Mouse (Mus musculus): Measurements from ENCODE around the gene Yars.

Gene Yars

GRCm38 (mm10) chr4:129252492-129252891, 62.9 kb downstream of the Yars start:
- DNase-seq, result no peak

- DNase-seq, result no peak
Observed at GRCm38 (mm10) chr4:129254571-129254970, 65.0 kb downstream of the Yars start.

DNA sequence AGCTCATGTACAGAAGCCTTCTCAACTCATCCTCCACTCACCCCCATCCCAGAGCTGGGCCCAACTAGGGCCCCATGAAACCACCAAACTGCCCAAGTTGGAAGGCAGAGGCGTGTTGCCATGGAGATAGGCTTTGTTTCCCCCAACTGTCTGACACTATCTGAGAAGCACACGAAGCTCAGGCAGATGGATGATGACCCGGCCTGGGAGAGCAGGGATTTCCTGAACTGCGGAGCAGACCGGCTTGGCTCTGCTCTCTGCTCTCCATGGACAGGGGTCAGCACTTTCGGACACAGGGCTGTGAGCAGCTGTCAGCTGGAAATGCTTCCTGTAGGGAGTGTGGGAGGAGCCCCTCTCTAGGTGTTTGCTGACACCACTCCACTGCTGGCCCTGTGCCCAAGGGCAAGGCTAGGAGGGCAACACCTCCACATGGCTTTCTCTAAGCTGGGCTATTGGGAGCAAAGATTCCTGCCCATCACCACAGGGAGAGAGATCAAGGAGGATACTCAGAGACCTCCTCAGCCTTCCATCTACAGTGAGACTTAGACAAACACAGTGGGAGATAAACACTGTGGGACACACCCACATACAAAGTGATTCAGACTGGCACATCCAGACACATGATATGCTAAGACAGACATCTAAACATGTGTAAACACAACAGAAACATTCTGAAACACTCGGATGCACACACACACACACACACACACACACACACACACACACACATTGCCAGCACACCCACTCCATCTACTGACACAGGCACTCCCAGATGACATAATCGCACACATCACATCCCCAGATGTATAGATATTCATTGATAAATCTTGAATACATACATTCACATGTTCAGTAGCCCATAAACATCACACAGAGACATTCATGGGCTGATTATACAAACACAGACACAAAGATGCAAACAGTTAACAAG, 67.2 kb downstream of the Yars start:
- no peak for DNase-seq

GRCm38 (mm10) chr4:129259101-129259500, 69.5 kb downstream of the Yars start:
- DNase-seq, result no peak

DNA sequence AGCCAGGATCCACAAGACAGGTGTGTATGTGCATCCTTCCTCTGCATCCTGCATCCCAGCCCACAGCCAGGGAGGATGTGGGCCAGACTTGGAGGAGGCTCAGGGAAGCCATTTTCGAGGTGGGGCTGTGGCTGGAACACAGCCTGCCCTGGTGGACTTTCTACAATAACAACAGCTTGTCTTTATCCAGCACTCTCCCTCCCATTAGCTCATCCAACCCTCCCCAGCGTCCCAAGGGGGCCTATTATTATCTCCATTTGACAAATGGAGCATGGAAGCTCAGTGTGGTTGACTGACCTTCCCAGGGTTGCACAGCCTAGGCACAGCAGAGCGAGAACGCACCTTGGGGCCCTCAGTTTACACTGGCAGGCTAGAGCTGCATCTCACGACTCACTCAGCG, 71.1 kb downstream of the Yars start:
- DNase-seq, result no peak

DNA sequence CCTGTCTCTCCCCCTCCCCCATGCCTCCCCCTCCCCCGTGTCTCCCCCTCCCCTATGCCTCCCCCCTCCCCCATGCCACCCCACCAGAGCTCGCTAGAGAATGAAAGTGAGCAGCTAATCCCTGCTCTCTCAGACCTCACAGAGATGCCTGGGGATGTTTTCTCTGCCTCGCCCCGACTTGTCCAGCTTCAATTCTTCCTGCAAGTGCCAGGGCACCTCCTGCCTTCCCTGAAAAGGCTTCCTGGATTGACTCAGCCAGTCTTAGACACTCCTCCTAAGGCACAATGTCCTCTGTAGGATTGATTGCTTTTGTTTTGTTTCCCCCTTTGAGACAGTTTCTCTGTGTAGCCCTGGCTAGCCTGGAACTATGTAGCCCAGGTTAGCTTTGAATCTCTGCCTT, 71.6 kb downstream of the Yars start, which contains the start of gene C77080:
Gene C77080 (minus strand): TSS at position 209 of the 400 bp plus-strand sequence.
- no peak for DNase-seq

- peak; percentile 56 to 77 for DNase-seq
Observed at GRCm38 (mm10) chr4:129263225-129264021, 73.9 kb downstream of the Yars start.

DNA sequence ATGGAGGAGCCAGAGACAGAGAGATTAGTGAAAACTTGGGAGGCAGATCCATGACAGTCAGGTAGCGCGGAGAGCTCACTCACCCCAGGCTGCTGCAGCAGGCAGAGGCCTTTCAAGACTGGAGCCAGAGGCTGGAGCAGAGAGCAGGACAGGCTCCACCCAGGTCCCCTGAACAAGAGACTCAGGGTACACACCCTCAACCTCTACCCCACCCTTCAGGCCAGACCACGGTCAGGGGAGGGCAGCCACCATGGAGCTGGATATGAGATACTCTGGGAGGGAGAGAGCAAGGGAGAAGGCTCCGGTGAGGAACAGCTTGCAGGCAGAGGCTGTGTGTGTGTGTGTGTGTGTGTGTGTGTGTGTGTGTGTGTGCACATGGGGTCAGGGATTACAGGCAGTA, 76.6 kb downstream of the Yars start:
- no peak for DNase-seq

DNA sequence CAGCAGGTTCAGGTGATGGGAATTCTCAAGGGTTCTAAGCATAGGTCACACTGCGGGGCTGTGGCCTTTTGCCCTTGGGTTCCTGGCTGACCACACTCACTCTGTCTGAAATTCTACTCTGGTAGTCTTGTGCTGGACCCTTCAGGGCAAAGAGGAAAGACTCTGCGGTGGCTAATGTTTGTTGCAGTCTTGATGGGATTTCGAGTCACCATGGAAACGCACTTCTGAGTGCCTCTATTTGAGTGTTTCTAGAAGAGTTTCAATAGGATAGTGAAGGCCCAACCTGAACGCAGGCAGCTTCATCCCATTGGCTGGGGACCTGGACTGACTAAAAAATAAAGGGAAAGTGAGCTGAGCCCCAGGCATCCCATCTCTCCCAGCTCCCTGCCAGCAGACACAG, 77.3 kb downstream of the Yars start:
- DNase-seq, result no peak

GRCm38 (mm10) chr4:129268698-129269097, 79.1 kb downstream of the Yars start:
- DNase-seq, result no peak
